Mouse (Mus musculus) myocyte (in vitro differentiated cells): ENCODE data around the gene Zc3h15. TPM values are rescaled to one million over a fixed set of nuclear protein-coding genes. Genes with fewer than 3 reads are reported as not detected.
A peak's percentile ranks its signal among the peaks of the same experiment; 100 is the strongest.

Source experiments
- H3K27me3 ChIP-seq: one replicate; pipeline ENCODE4 v1.6.1; 2011; ENCODE audit not compliant: control insufficient read depth, insufficient read depth, insufficient read length
- H3K36me3 ChIP-seq: one replicate; pipeline ENCODE4 v1.6.1; 2011; ENCODE audit not compliant: control insufficient read depth, insufficient read depth
- H3K4me2 ChIP-seq: one replicate; pipeline ENCODE4 v1.6.1; 2011; ENCODE audit warnings: low read depth, control low read depth
- H3K4me3 ChIP-seq: one replicate; pipeline ENCODE4 v1.5.1; 2011; ENCODE audit warnings: mild to moderate bottlenecking, control low read depth, moderate library complexity
- H3K79me2 ChIP-seq: one replicate; pipeline ENCODE4 v1.6.1; 2011; ENCODE audit not compliant: control insufficient read depth, insufficient read depth
- H3ac ChIP-seq: one replicate; pipeline ENCODE4 v1.6.1; 2011; ENCODE audit not compliant: control insufficient read depth, insufficient read length
- CEBPB ChIP-seq: IDR thresholded peaks from 2 replicates; pipeline ENCODE4 v1.6.1; 2011; ENCODE audit warnings: mild to moderate bottlenecking, moderate library complexity; ENCODE audit not compliant: poor library complexity, insufficient read depth, severe bottlenecking
- E2F4 ChIP-seq: IDR thresholded peaks from one replicate; pipeline ENCODE4 v1.6.1; 2011; ENCODE audit warnings: mild to moderate bottlenecking, control low read depth, moderate library complexity; ENCODE audit not compliant: insufficient read depth
- MAX ChIP-seq: IDR thresholded peaks from one replicate; pipeline ENCODE4 v1.6.1; 2011; ENCODE audit warnings: low read depth, mild to moderate bottlenecking, control low read depth
- MYOD1 ChIP-seq, 3 experiments: IDR thresholded peaks; one replicate each; pipeline ENCODE4 v1.6.1; 2011; ENCODE audit warnings: control low read depth in 2 of 3, low read depth in 2 of 3, mild to moderate bottlenecking in 2 of 3, moderate library complexity in 1 of 3; ENCODE audit not compliant: insufficient read length in 2 of 3, control insufficient read depth in 1 of 3
- MYOG ChIP-seq, 3 experiments: IDR thresholded peaks; one replicate each; pipeline ENCODE4 v1.6.1; 2011; ENCODE audit warnings: control low read depth in 2 of 3, low read depth in 2 of 3, mild to moderate bottlenecking in 2 of 3; ENCODE audit not compliant: insufficient read length in 2 of 3, control insufficient read depth in 1 of 3, insufficient read depth in 1 of 3
- POLR2A ChIP-seq: IDR thresholded peaks from one replicate; pipeline ENCODE4 v1.6.1; 2011; ENCODE audit warnings: low read depth, mild to moderate bottlenecking, control low read depth, moderate library complexity; ENCODE audit not compliant: insufficient read length
- POLR2AphosphoS2 ChIP-seq: IDR thresholded peaks from one replicate; pipeline ENCODE4 v1.6.1; 2011; ENCODE audit warnings: low read depth, control low read depth; ENCODE audit not compliant: insufficient read length
- REST ChIP-seq: IDR thresholded peaks from one replicate; pipeline ENCODE4 v1.6.1; 2011; ENCODE audit warnings: mild to moderate bottlenecking, control low read depth, moderate library complexity; ENCODE audit not compliant: insufficient read depth, insufficient read length
- SRF ChIP-seq: IDR thresholded peaks from one replicate; pipeline ENCODE4 v1.6.1; 2011; ENCODE audit warnings: low read depth; ENCODE audit not compliant: control insufficient read depth, insufficient read length
- TCF12 ChIP-seq: IDR thresholded peaks from one replicate; pipeline ENCODE4 v1.6.1; 2011; ENCODE audit warnings: mild to moderate bottlenecking, control low read depth; ENCODE audit not compliant: poor library complexity, insufficient read depth, severe bottlenecking
- TCF3 ChIP-seq: IDR thresholded peaks from one replicate; pipeline ENCODE4 v1.6.1; 2011; ENCODE audit warnings: low read depth, control low read depth; ENCODE audit not compliant: insufficient read length
- USF1 ChIP-seq: IDR thresholded peaks from one replicate; pipeline ENCODE4 v1.6.1; 2011; ENCODE audit warnings: low read depth, mild to moderate bottlenecking, control low read depth, moderate library complexity
- polyA plus RNA-seq: library from polyadenylated mRNA; unstranded; fragments of >200 nt; fragmentation: generic; extraction: Trizol; gene quantifications from one replicate; pipeline ENCODE4 v1.2.1, GENCODE M21; 2012; ENCODE audit warnings: missing spikeins

The Zc3h15 gene
- polyA plus RNA-seq, result 55.8 TPM

- Histone ChIP-seq H3K36me3 (no peaks in the 10 kb centered on the region), H3K4me2 (peak within 1 kb of the TSS; percentile 100), H3K79me2 (peaks cover 50% of the 10 kb centered on the region), H3K27me3 (no peaks in the 10 kb centered on the region), H3ac (peak within 1 kb of the TSS; percentile 78), H3K4me3 (peak within 1 kb of the TSS; percentile 42)
- no peak for TF ChIP-seq MYOD1 (IDR thresholded peaks at IDR 0.05; ENCODE audit: control insufficient read depth in 1 of 3, insufficient read length in 2 of 3, low read depth in 2 of 3)
- TF ChIP-seq CEBPB, result no peak
- peak; percentile 91 for TF ChIP-seq POLR2A
- no peak for TF ChIP-seq E2F4
- no peak for TF ChIP-seq MAX
- TF ChIP-seq POLR2AphosphoS2, result peak; percentile 95
These were observed at the start of gene Zc3h15 for GRCm38 (mm10) chr2:83644276-83645252. TSS of gene Zc3h15 (plus strand) at chr2:83644435.

- Histone ChIP-seq H3K4me3 (no peak overlapping the region), H3K27me3 (no peaks in the 10 kb centered on the region), H3K79me2 (no peaks in the 10 kb centered on the region), H3K36me3 (no peaks in the 10 kb centered on the region), H3ac (no peak overlapping the region), H3K4me2 (no peak overlapping the region)
- no peak for TF ChIP-seq REST
- no peak for TF ChIP-seq MYOD1 (IDR thresholded peaks at IDR 0.05; ENCODE audit: control insufficient read depth in 1 of 3, insufficient read length in 2 of 3, low read depth in 2 of 3)
- no peak for TF ChIP-seq CEBPB
- no peak for TF ChIP-seq MYOG (IDR thresholded peaks at IDR 0.05; ENCODE audit: control insufficient read depth in 1 of 3, insufficient read depth in 1 of 3, insufficient read length in 2 of 3, low read depth in 2 of 3)
- no peak for TF ChIP-seq TCF3
- TF ChIP-seq USF1, result no peak
- TF ChIP-seq SRF, result no peak
- TF ChIP-seq POLR2AphosphoS2, result no peak
- TF ChIP-seq POLR2A, result no peak
- no peak for TF ChIP-seq TCF12
- TF ChIP-seq MAX, result no peak
- no peak for TF ChIP-seq E2F4
These were observed 23.5 kb upstream of the Zc3h15 start for GRCm38 (mm10) chr2:83620558-83621367.

- TF ChIP-seq REST (no peak), MAX (no peak), POLR2AphosphoS2 (no peak), POLR2A (no peak), TCF12 (no peak)
- H3K27me3 ChIP-seq, result no peaks in the 10 kb centered on the region
- H3K4me2 ChIP-seq, result peak overlapping the region; percentile 25
- H3K79me2 ChIP-seq, result no peaks in the 10 kb centered on the region
- H3K4me3 ChIP-seq, result no peak overlapping the region
- no peak overlapping the region for H3ac ChIP-seq
- H3K36me3 ChIP-seq, result no peaks in the 10 kb centered on the region
These were observed 22.7 kb upstream of the Zc3h15 start for GRCm38 (mm10) chr2:83621511-83621910.

- Histone ChIP-seq H3K4me2 (peak overlapping the region; percentile 32), H3K27me3 (no peaks in the 10 kb centered on the region), H3ac (no peak overlapping the region), H3K79me2 (no peaks in the 10 kb centered on the region), H3K36me3 (no peaks in the 10 kb centered on the region), H3K4me3 (no peak overlapping the region)
- TF ChIP-seq CEBPB (no peak), TCF3 (no peak), SRF (no peak), TCF12 (no peak), MAX (no peak), MYOG (IDR thresholded peaks at IDR 0.05; ENCODE audit: control insufficient read depth in 1 of 3, insufficient read depth in 1 of 3, insufficient read length in 2 of 3, low read depth in 2 of 3) (no peak), E2F4 (no peak), MYOD1 (IDR thresholded peaks at IDR 0.05; ENCODE audit: control insufficient read depth in 1 of 3, insufficient read length in 2 of 3, low read depth in 2 of 3) (no peak), USF1 (no peak), POLR2AphosphoS2 (no peak), REST (no peak), POLR2A (no peak)
These were observed 21.4 kb upstream of the Zc3h15 start for GRCm38 (mm10) chr2:83622792-83623191.

GRCm38 (mm10) chr2:83624045-83624444 lies 20.2 kb upstream of the Zc3h15 start:
- no peaks in the 10 kb centered on the region for H3K36me3 ChIP-seq
- TF ChIP-seq CEBPB (no peak), USF1 (no peak), MYOG (IDR thresholded peaks at IDR 0.05; ENCODE audit: control insufficient read depth in 1 of 3, insufficient read depth in 1 of 3, insufficient read length in 2 of 3, low read depth in 2 of 3) (no peak), REST (no peak)
- H3K4me2 ChIP-seq, result no peak overlapping the region
- no peaks in the 10 kb centered on the region for H3K79me2 ChIP-seq
- no peaks in the 10 kb centered on the region for H3K27me3 ChIP-seq
- no peak overlapping the region for H3K4me3 ChIP-seq
- no peak overlapping the region for H3ac ChIP-seq
